Mouse (Mus musculus) liver, embryonic 15.5 days (tissue): ENCODE measurements around the gene Tmsb4x. TPM values are rescaled to one million over a fixed set of nuclear protein-coding genes. Genes with fewer than 3 reads are reported as not detected.

Experiments
- ATAC-seq: fragments of 200-750 bp; cut with Nextera tagmentation; 2 replicates; pipeline ENCODE4 v1.8.0; 2017; ENCODE audit warnings: moderate number of reproducible peaks, mild to moderate bottlenecking, moderate library complexity; ENCODE audit not compliant: insufficient read depth
- H3K27ac ChIP-seq: fragments of 300-500 bp; sonication (generic); replicated peaks from 2 replicates; pipeline ENCODE4 v1.5.1; 2015; ENCODE audit warnings: mild to moderate bottlenecking, inconsistent platforms
- H3K27me3 ChIP-seq: fragments of 300-500 bp; sonication (generic); 2 replicates; pipeline ENCODE4 v1.6.1; 2015; ENCODE audit warnings: mild to moderate bottlenecking, inconsistent platforms
- H3K36me3 ChIP-seq: fragments of 300-500 bp; sonication (generic); replicated peaks from 2 replicates; pipeline ENCODE4 v1.6.1; 2015; ENCODE audit warnings: moderate library complexity, mild to moderate bottlenecking, inconsistent platforms
- H3K4me1 ChIP-seq: fragments of 300-500 bp; sonication (generic); replicated peaks from 2 replicates; pipeline ENCODE4 v1.6.1; 2015; ENCODE audit warnings: inconsistent platforms
- H3K4me2 ChIP-seq: fragments of 300-500 bp; sonication (generic); 2 replicates; pipeline ENCODE4 v1.6.1; 2015; ENCODE audit warnings: moderate library complexity, mild to moderate bottlenecking, inconsistent platforms
- H3K4me3 ChIP-seq: fragments of 300-500 bp; sonication (generic); replicated peaks from 2 replicates; pipeline ENCODE4 v1.5.1; 2015; ENCODE audit warnings: mild to moderate bottlenecking, inconsistent platforms
- H3K9ac ChIP-seq: fragments of 300-500 bp; sonication (generic); 2 replicates; pipeline ENCODE4 v1.6.1; 2015; ENCODE audit warnings: moderate library complexity, mild to moderate bottlenecking, inconsistent platforms
- H3K9me3 ChIP-seq: fragments of 300-500 bp; sonication (generic); replicated peaks from 2 replicates; pipeline ENCODE4 v1.6.1; 2016; ENCODE audit warnings: inconsistent platforms
- WGBS: fragments of 180-500 bp; shearing (Covaris S2); methylation state at CpG from one replicate; pipeline ENCODE4 v1.1.7; 2015; ENCODE audit warnings: mixed read lengths; ENCODE audit not compliant: insufficient replicate concordance; 5-methylcytosine and 5-hydroxymethylcytosine counted together
- polyA plus RNA-seq: library from polyadenylated mRNA; unstranded; fragments of >200 nt; fragmentation: Nextera tagmentation; extraction: Ambion mirVana; gene quantifications from 2 replicates; pipeline ENCODE4 v1.2.1, GENCODE M21; 2015

Tmsb4x gene
- polyA plus RNA-seq, 1 experiment from 2014 or later = 1,248 TPM

DNA sequence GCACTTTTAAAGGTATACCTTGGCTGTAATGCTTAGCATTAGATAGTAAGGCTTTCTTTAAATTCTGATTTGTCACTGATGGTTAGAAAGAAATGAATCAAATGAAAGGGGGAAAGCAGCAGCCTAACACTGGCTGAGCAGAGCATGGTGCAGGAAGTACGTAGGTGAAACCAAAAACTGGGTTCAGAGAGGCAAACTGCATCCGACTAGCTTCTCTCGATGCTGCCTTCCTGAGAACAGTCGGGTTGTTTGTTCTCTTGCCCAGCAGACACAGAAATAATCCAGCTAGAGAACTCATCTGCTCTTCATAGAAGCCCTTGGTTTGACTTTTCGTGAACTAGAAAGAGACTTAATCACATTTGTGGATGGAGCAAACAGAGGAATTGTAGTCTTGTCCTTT is 26.7 kb downstream of the Tmsb4x start:
- Histone ChIP-seq H3K9ac (no peak overlapping the region), H3K36me3 (no peaks in the 10 kb centered on the region), H3K4me1 (no peaks in the 10 kb centered on the region), H3K9me3 (no peaks in the 10 kb centered on the region), H3K4me2 (no peak overlapping the region), H3K4me3 (no peak overlapping the region), H3K27ac (no peak overlapping the region), H3K27me3 (no peaks in the 10 kb centered on the region)
- WGBS = 66% methylated on average over 5 of the region's 5 CpGs
- no peak for ATAC-seq

DNA sequence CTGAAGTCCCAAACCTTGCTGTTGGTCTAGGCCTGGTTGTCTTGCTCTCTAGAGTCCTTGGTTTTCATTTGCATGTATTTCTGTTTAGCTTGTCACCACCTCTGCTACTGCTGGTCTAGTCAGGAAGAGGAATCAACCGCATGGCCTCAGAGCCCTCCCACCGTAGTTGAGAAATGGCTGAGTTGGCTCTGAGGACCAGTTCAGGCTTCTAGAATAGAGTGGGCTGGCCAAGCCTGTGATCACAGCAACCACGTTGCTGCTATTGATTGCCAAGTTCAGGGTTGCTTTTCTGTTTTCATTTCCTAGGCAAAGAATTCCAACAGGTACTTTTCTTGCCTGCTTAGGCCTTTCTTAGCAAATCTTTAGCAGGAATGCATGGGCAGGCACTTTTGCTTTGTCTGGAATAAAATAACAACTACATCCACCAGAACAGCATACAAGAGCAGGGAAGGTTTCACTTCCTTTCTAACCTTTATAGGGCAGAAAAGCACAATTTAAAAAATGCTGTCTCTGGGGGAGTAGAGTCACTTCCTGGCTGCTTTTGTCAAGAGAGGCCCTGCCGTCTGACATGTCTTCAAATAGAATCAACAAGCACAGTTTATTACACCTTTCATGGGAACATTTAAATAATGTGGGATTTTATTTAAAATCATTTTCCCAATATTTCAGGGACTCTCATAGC is 29.0 kb downstream of the Tmsb4x start:
- WGBS = 31% methylated on average over 4 of the region's 4 CpGs
- Histone ChIP-seq H3K4me2 (no peak overlapping the region), H3K4me3 (no peak overlapping the region), H3K9me3 (no peaks in the 10 kb centered on the region), H3K4me1 (no peaks in the 10 kb centered on the region), H3K36me3 (no peaks in the 10 kb centered on the region), H3K27ac (peak overlapping the region; percentile 33; the same call in 1 of the 2 replicates), H3K9ac (no peak overlapping the region), H3K27me3 (no peaks in the 10 kb centered on the region)
- no peak for ATAC-seq

DNA sequence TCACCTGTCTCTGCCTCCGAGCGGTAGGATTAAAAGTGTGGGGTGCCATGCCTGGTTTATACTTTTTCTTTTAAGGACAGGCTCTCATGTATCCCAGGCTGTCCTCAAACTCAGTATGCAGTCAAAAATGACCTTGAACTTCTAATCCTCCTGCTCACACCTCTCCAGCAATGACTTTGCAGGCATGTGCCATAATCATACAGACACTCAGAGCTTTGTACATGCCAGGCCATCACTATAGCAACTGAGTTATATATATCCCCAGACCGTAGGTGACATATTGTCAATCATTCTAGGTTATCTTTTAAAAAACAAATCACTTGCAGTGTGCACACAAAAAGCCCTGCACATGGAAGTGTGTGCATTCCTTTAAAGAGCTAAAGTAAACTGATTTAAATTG is 29.6 kb downstream of the Tmsb4x start:
- H3K36me3 ChIP-seq = no peaks in the 10 kb centered on the region
- no peak overlapping the region for H3K27ac ChIP-seq
- H3K4me2 ChIP-seq = no peak overlapping the region
- H3K27me3 ChIP-seq = no peaks in the 10 kb centered on the region
- H3K9ac ChIP-seq = no peak overlapping the region
- no peak overlapping the region for H3K4me3 ChIP-seq
- H3K4me1 ChIP-seq = no peaks in the 10 kb centered on the region
- no peaks in the 10 kb centered on the region for H3K9me3 ChIP-seq
- WGBS = 59% methylated on average over 3 of the region's 3 CpGs
- ATAC-seq = no peak

- Histone ChIP-seq H3K4me3 (no peak overlapping the region), H3K9ac (no peak overlapping the region), H3K9me3 (no peaks in the 10 kb centered on the region), H3K4me2 (no peak overlapping the region), H3K27ac (no peak overlapping the region), H3K36me3 (no peaks in the 10 kb centered on the region), H3K27me3 (no peaks in the 10 kb centered on the region), H3K4me1 (no peaks in the 10 kb centered on the region)
- no peak for ATAC-seq
- WGBS = 57% methylated on average over 6 of the region's 6 CpGs
These were observed 33.8 kb downstream of the Tmsb4x start for GRCm38 (mm10) chrX:167175319-167175718.

- Histone ChIP-seq H3K4me2 (no peak overlapping the region), H3K4me1 (no peaks in the 10 kb centered on the region), H3K9ac (no peak overlapping the region), H3K27ac (no peak overlapping the region), H3K9me3 (no peaks in the 10 kb centered on the region), H3K27me3 (no peaks in the 10 kb centered on the region), H3K36me3 (no peaks in the 10 kb centered on the region), H3K4me3 (no peak overlapping the region)
- WGBS = 53% methylated on average over 3 of the region's 3 CpGs
- ATAC-seq = no peak
These were observed 34.8 kb downstream of the Tmsb4x start for GRCm38 (mm10) chrX:167174311-167174710.

DNA sequence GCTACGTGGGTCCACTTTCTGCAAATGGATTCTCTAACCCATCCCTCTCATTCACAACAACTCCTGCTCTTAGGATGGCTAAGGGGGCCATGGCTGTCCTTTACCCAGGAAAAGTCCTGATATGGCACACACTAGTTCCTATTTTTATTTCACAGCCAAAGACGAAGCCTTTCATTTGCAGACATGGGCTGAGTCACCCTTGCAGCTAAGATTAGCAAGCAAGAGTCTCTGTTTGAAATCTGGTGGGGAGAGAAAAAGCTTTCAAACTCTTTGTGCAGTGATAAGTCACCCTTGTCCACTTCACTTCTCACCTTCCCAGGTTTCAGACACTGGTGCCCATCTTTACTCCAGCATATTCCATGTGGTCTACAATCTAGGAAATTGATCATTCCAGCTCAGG is 36.9 kb downstream of the Tmsb4x start:
- H3K27ac ChIP-seq = no peak overlapping the region
- H3K9me3 ChIP-seq = no peaks in the 10 kb centered on the region
- H3K4me3 ChIP-seq = no peak overlapping the region
- no peaks in the 10 kb centered on the region for H3K4me1 ChIP-seq
- H3K36me3 ChIP-seq = no peaks in the 10 kb centered on the region
- no peak overlapping the region for H3K9ac ChIP-seq
- ATAC-seq = no peak
- no peak overlapping the region for H3K4me2 ChIP-seq
- WGBS = 33% methylated on average over 2 of the region's 2 CpGs
- no peaks in the 10 kb centered on the region for H3K27me3 ChIP-seq

DNA sequence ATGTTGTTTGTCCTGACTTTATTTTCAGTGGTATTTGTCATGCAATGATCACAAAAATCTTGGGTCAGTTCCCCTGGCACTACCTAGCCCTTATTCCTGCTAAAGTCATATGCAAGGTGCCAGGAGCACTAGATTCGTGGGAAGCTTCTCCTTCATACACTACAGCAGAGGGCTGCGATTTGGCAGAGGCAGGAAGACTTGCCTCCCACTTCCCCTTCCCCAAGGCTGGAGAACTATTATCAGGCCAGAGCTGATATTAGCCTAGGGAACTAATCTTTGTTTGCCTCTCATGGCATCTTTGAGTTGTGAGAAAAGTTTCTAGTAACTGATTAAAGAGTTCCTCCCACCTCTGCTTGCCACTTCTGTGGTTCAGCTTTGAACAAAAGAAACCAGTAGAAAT is 37.8 kb downstream of the Tmsb4x start:
- WGBS = 22% methylated on average over 2 of the region's 2 CpGs
- no peaks in the 10 kb centered on the region for H3K27me3 ChIP-seq
- H3K4me3 ChIP-seq = no peak overlapping the region
- no peak overlapping the region for H3K27ac ChIP-seq
- H3K36me3 ChIP-seq = no peaks in the 10 kb centered on the region
- H3K4me2 ChIP-seq = no peak overlapping the region
- H3K9ac ChIP-seq = no peak overlapping the region
- H3K4me1 ChIP-seq = no peaks in the 10 kb centered on the region
- no peaks in the 10 kb centered on the region for H3K9me3 ChIP-seq
- ATAC-seq = no peak

DNA sequence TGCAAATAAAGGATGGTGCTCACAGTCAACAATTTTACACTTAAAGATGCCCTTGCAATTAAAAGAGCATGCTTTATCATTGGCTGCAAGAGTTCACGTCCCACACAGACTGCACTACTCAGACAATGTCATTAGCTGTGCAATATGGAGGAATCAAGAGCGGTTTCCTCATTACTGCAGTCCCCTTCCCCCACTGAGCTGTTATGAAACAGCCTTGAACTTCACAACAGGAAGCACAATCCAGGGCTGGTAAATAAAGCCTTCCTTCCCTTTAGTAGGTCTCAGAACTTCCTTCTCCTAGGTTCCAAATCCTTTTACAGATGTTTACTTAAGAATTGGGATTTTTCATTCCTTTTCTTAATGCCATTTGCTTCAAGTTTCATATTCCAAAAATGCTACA is 41.8 kb downstream of the Tmsb4x start:
- no peaks in the 10 kb centered on the region for H3K4me1 ChIP-seq
- 31% methylated on average over 2 of the region's 2 CpGs for WGBS
- no peak overlapping the region for H3K4me3 ChIP-seq
- H3K9me3 ChIP-seq = no peaks in the 10 kb centered on the region
- H3K36me3 ChIP-seq = no peaks in the 10 kb centered on the region
- no peak for ATAC-seq
- no peak overlapping the region for H3K9ac ChIP-seq
- no peaks in the 10 kb centered on the region for H3K27me3 ChIP-seq
- H3K27ac ChIP-seq = no peak overlapping the region
- H3K4me2 ChIP-seq = no peak overlapping the region

DNA sequence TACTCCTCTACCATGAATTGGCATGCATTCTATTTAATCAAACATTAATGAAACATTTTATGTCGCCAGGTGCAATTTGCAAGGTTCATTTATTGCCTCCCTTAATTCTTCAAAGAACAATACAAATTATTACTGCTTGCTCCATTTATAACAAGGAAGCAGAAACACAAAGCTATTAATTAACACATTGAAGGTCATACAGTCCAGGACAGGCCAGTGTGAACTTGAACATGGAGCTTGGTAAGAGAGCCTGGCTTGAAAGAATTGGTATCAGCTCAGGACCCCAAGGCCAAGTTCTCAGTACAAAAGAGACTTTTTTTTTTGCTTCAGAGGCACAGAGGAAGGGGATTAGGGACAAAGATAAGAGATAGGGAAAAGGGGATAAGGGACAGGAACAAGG is 43.1 kb downstream of the Tmsb4x start:
- ATAC-seq = no peak
- Histone ChIP-seq H3K4me2 (no peak overlapping the region), H3K9ac (no peak overlapping the region), H3K4me1 (no peaks in the 10 kb centered on the region), H3K36me3 (no peaks in the 10 kb centered on the region), H3K9me3 (no peaks in the 10 kb centered on the region), H3K4me3 (no peak overlapping the region), H3K27me3 (no peaks in the 10 kb centered on the region), H3K27ac (no peak overlapping the region)
- WGBS = 61% methylated on average over 1 of the region's 1 CpGs

DNA sequence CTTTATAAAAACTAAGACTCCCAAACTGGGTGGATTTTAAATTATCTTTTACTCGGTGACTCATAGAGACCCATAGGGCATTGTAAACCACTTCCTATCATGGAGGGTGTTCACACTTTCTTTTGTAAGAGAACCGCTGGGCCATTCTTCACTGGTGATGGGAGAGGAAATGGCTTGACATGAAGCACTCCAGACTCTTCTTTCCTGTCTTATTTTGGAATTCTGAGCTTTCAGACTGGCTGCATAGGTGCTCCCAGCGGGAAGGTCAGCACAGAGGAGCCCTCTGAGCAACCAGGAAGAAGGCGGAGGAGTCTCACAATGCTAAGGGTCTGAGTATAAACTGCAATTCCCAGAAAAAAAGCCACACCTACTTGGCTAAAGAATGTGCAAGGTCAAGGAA is 51.4 kb downstream of the Tmsb4x start:
- H3K27me3 ChIP-seq = 0 out of 2 replicates have a peak, but pooled peaks cover 3% of the 10 kb centered on the region
- no peaks in the 10 kb centered on the region for H3K9me3 ChIP-seq
- no peak overlapping the region for H3K27ac ChIP-seq
- ATAC-seq = no peak
- H3K36me3 ChIP-seq = no peaks in the 10 kb centered on the region
- H3K4me1 ChIP-seq = no peaks in the 10 kb centered on the region
- H3K4me2 ChIP-seq = no peak overlapping the region
- H3K4me3 ChIP-seq = no peak overlapping the region
- no peak overlapping the region for H3K9ac ChIP-seq
- 43% methylated on average over 4 of the region's 4 CpGs for WGBS
